Mouse (Mus musculus) ES-CJ7 (cell line): ENCODE measurements around the gene Olfr586.

Experiments used
- DNase-seq: peaks from one replicate; pipeline ENCODE4 v3.0.0; 2011; ENCODE audit warnings: low read depth, low spot score

Gene Olfr586

GRCm38 (mm10) chr7:103125538-103125937 is at the start of gene Olfr586:
Gene Olfr586, minus strand, starts transcription at chr7:103125638.
- DNase-seq, result no peak

GRCm38 (mm10) chr7:103169697-103170096 is 44.3 kb upstream of the Olfr586 start:
- no peak for DNase-seq

- DNase-seq, result no peak
Measured at GRCm38 (mm10) chr7:103156256-103156655, 30.8 kb upstream of the Olfr586 start, which contains the start of gene Olfr589. Gene Olfr589, minus strand, starts transcription at chr7:103156356.

GRCm38 (mm10) chr7:103140579-103140978 is 15.1 kb upstream of the Olfr586 start, which contains the start of gene Olfr588-ps1:
Gene Olfr588-ps1, plus strand, starts transcription at chr7:103140879.
- no peak for DNase-seq

GRCm38 (mm10) chr7:103119406-103119805 is 6.0 kb downstream of the Olfr586 start:
- DNase-seq, result peak; percentile 16

- no peak for DNase-seq
Measured at GRCm38 (mm10) chr7:103097420-103097819, 28.0 kb downstream of the Olfr586 start, which contains the start of gene Olfr585. Gene Olfr585, plus strand, starts transcription at chr7:103097720.

- no peak for DNase-seq
Measured at GRCm38 (mm10) chr7:103081585-103081984, 43.9 kb downstream of the Olfr586 start, which contains the start of gene Olfr584. Gene Olfr584, plus strand, starts transcription at chr7:103081885.
